Mouse (Mus musculus) thymus, postnatal 0 days (tissue): Measurements from ENCODE around the gene Slc2a4. TPM values are rescaled to one million over a fixed set of nuclear protein-coding genes. Genes with fewer than 3 reads are reported as not detected.

Source experiments
- DNase-seq: peaks from one replicate; pipeline ENCODE4 v3.0.0-alpha.2; 2015; ENCODE audit warnings: low spot score
- microRNA-seq: library from miRNA; unstranded; fragments of <30 nt; microRNA quantifications from one replicate; pipeline ENCODE4, GENCODE M21; 2016; ENCODE audit warnings: borderline number of aligned reads
- polyA plus RNA-seq: library from polyadenylated mRNA; unstranded; fragments of >200 nt; fragmentation: Nextera tagmentation; extraction: Ambion mirVana; gene quantifications from 2 replicates; pipeline ENCODE4 v1.2.1, GENCODE M21; 2015

Gene Slc2a4
- polyA plus RNA-seq, 1 experiment from 2014 or later: 11.9 TPM

GRCm38 (mm10) chr11:69901993-69902392 is 46.0 kb downstream of the Slc2a4 start:
- no peak for DNase-seq

DNA sequence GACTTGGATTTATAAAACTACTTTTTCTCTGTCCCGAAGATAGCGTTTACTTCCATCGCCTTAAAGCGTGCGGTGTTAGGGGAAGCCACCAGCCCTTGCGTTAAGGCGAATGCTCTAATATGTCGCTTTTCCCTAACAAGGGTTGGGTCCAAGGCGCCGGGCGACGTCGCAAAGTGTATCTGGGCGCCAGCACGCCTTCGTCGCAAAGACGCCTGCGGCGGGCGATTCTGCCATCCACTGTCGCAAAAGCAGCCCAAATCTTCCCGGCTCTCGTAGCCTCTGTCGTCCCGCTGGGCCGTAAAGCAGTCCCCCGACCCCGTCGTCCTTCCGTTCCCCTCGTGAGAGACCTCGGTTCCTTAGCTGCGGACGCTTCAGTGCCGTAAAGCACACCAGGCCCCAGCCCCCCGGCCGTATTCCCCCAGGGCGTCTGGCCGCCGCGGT is 46.6 kb downstream of the Slc2a4 start:
- peak; percentile 98 for DNase-seq

DNA sequence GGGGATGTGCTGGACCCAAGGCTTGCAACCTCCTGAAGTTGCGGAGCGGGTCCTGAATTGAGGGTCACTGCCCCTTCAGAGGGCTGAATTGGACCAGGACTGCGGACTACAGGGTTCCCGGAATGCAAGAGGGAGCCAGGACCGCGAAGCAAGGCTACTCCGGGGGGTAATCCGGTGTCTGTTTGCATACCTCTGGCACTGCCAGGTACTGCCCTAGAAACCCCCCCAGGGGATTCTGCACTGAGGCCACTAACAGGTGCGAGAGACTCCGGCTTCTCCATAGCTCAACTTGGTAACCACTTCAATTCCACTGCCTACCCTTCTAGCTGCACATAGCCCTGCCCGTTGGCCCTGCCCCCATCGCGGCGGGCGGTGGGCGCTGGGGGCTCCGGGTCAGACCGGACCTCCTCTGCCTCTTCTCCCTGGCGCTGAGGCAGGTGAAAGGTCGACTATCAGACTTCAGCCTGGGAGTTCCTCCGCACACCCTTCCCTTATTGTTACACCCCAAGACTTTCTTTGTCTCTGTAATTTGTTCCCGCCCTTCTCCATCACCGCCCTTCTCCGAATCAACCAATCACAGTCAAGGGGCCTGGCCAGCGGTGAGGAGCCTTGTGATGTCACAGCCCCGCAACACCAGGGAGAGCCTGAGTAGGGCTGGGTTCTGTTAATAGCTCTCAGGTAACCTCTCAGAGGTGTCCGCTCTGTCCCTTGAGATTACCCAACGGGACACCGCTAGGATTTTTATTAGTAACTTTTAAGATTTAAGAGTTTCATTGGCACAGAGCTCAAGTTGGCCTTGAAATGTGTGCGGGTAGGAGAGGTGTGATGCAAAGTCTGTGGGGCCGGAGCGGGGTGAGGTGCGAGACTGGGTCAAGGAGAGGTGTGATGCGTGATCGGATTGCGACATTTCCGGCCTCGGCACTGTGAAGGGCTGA is 47.2 kb downstream of the Slc2a4 start, which contains the start of the genes 2810408A11Rik and Neurl4:
TSS of gene 2810408A11Rik (minus strand) at position 517 of the 935 bp plus-strand sequence.
TSS of gene Neurl4 (plus strand) at position 602 of the 935 bp plus-strand sequence.
- DNase-seq: peak; percentile 96

DNA sequence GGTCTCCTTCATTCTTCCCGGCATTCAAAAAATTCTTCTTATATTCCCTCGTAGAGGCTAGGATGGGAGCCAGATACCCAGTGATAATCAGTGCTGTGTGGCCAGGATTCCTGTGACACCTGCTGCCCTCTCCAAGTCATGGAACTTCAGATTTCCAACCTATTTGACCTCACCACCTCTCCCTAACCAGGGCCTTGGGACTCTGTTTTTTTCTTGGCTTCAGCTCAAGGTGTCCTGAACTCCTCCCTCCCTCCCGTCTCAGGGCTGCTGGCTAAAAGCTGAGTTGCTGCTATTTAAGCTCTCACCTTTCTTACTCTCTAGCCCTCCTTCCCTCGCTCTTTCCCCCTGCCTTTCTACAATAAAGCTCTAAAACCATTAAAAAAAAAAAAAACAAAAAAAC is 48.1 kb downstream of the Slc2a4 start:
- DNase-seq: no peak

- DNase-seq: peak; percentile 81
Observed at GRCm38 (mm10) chr11:69895291-69895690, 52.7 kb downstream of the Slc2a4 start, which contains the start of gene Acap1. TSS of gene Acap1 (minus strand) at chr11:69895539.

- DNase-seq: peak; percentile 88
Observed at GRCm38 (mm10) chr11:69894671-69895070, 53.3 kb downstream of the Slc2a4 start.

Small RNA genes lying within 50 kb of the gene (microRNA-seq; reads per million reads assigned to microRNA genes)
- gene Gm44349: not detected

Other genes starting within 250 kb of the Slc2a4 start
- 20.6 and 22.4 TPM in 2 replicates for gene Polr2a, start 189.6 kb downstream of the Slc2a4 start, polyA plus RNA-seq
- gene Slc35g3, start 186.2 kb downstream of the Slc2a4 start, polyA plus RNA-seq: 0.14 TPM in 1 of 2 replicates, not detected in the other
- gene Zbtb4, start 182.3 kb downstream of the Slc2a4 start, polyA plus RNA-seq: 2.5 and 2.6 TPM in 2 replicates
- 3.2 and 3.4 TPM in 2 replicates for gene Chrnb1, start 152.2 kb downstream of the Slc2a4 start, polyA plus RNA-seq
- 0.65 and 0.84 TPM in 2 replicates for gene Fgf11, start 146.3 kb downstream of the Slc2a4 start, polyA plus RNA-seq
- 11.2 and 12.8 TPM in 2 replicates for gene Tmem102, start 142.6 kb downstream of the Slc2a4 start, polyA plus RNA-seq
- not detected in 2 replicates for gene Gm39566, start 132.9 kb downstream of the Slc2a4 start, polyA plus RNA-seq
- gene Spem2, start 129.7 kb downstream of the Slc2a4 start, polyA plus RNA-seq: not detected in 2 replicates
- not detected in 2 replicates for gene Spem1, start 126.0 kb downstream of the Slc2a4 start, polyA plus RNA-seq
- gene Nlgn2, start 110.4 kb downstream of the Slc2a4 start, polyA plus RNA-seq: 1.2 and 1.9 TPM in 2 replicates
- 325 and 342 TPM in 2 replicates for gene Tmem256, start 109.7 kb downstream of the Slc2a4 start, polyA plus RNA-seq
- 68.4 and 70.4 TPM in 2 replicates for gene Plscr3, start 101.8 kb downstream of the Slc2a4 start, polyA plus RNA-seq
- 1.1 and 1.5 TPM in 2 replicates for gene Tnk1, start 89.5 kb downstream of the Slc2a4 start, polyA plus RNA-seq
- not detected in 2 replicates for gene Tmem95, start 70.2 kb downstream of the Slc2a4 start, polyA plus RNA-seq
- gene Kctd11, start 66.8 kb downstream of the Slc2a4 start, polyA plus RNA-seq: 1.7 and 2.3 TPM in 2 replicates
- gene Acap1, start 52.6 kb downstream of the Slc2a4 start, polyA plus RNA-seq: 150 and 176 TPM in 2 replicates
- gene 2810408A11Rik, start 47.2 kb downstream of the Slc2a4 start, polyA plus RNA-seq: 19.8 and 26.0 TPM in 2 replicates
- 6.2 and 7.5 TPM in 2 replicates for gene Neurl4, start 47.1 kb downstream of the Slc2a4 start, polyA plus RNA-seq
- 94.8 and 106 TPM in 2 replicates for gene Gps2, start 34.3 kb downstream of the Slc2a4 start, polyA plus RNA-seq
- gene Eif5a, start 26.2 kb downstream of the Slc2a4 start, polyA plus RNA-seq: 2,117 and 2,260 TPM in 2 replicates
- gene Ybx2, start 12.4 kb downstream of the Slc2a4 start, polyA plus RNA-seq: 2.6 and 3.6 TPM in 2 replicates
- gene Cldn7, start 16.6 kb upstream of the Slc2a4 start, polyA plus RNA-seq: 14.4 and 14.8 TPM in 2 replicates
- 24.1 and 25.6 TPM in 2 replicates for gene Ctdnep1, start 33.0 kb upstream of the Slc2a4 start, polyA plus RNA-seq
- gene Elp5, start 34.3 kb upstream of the Slc2a4 start, polyA plus RNA-seq: 92.6 and 98.6 TPM in 2 replicates
- 400 and 425 TPM in 2 replicates for gene Gabarap, start 43.0 kb upstream of the Slc2a4 start, polyA plus RNA-seq
- 52.2 and 61.3 TPM in 2 replicates for gene Phf23, start 47.6 kb upstream of the Slc2a4 start, polyA plus RNA-seq
- gene Dvl2, start 52.4 kb upstream of the Slc2a4 start, polyA plus RNA-seq: 20.6 and 21.0 TPM in 2 replicates
- gene Acadvl, start 67.2 kb upstream of the Slc2a4 start, polyA plus RNA-seq: 105 and 107 TPM in 2 replicates
- 3.8 and 6.6 TPM in 2 replicates for gene Dlg4, start 68.8 kb upstream of the Slc2a4 start, polyA plus RNA-seq
- 0.31 and 0.49 TPM in 2 replicates for gene Asgr1, start 105.9 kb upstream of the Slc2a4 start, polyA plus RNA-seq
- gene Asgr2, start 144.5 kb upstream of the Slc2a4 start, polyA plus RNA-seq: 0.26 and 0.42 TPM in 2 replicates
- 5.3 and 6.0 TPM in 2 replicates for gene Mgl2, start 182.1 kb upstream of the Slc2a4 start, polyA plus RNA-seq
- gene Clec10a, start 208.0 kb upstream of the Slc2a4 start, polyA plus RNA-seq: 3.6 and 3.7 TPM in 2 replicates